Mouse (Mus musculus) adrenal gland, postnatal 36 days (tissue): ENCODE results near the gene Zfp414. TPM values are rescaled to one million over a fixed set of nuclear protein-coding genes. Genes with fewer than 3 reads are reported as not detected.
A peak's percentile ranks its signal among the peaks of the same experiment; 100 is the strongest.
"Not testable (repeated sequence)": the region's sequence is repeated elsewhere in the genome, so short reads cannot be mapped to it uniquely, and the experiment has no call there.

Source experiments
- DNase-seq, 2 experiments: peaks; one replicate each; pipeline ENCODE4 v3.0.0; 2021; ENCODE audit warnings: mixed read lengths in 1 of 2
- long read RNA-seq, 2 experiments: library from polyadenylated mRNA; stranded (forward); transcript quantifications; one replicate each; pipeline ENCODE4 v2.0.0; 2021; ENCODE audit warnings: borderline sequencing depth in 2 of 2
- total RNA-seq, 2 experiments: library from RNA; stranded (reverse); gene quantifications; 2 replicates each; pipeline ENCODE4 v1.2.3; 2021

Zfp414 gene
- total RNA-seq, result 10 to 100 TPM; 28.9 to 35.3 TPM
- long read RNA-seq, experiment 1, transcript Zfp414-201 (6 exons, 1,197 nt), result major isoform, 14 of 28 reads
- long read RNA-seq, experiment 1, transcript Zfp414-203 (7 exons, 1,211 nt), result minor isoform, 8 of 28 reads
- long read RNA-seq, experiment 1, partial matches to known transcripts, result 3 of 28 reads
- long read RNA-seq, experiment 1, other reads (novel, unspliced or antisense), result 3 of 28 reads
- long read RNA-seq, experiment 2, transcript Zfp414-203 (7 exons, 1,211 nt), result major isoform, 7 of 20 reads
- long read RNA-seq, experiment 2, transcript Zfp414-201 (6 exons, 1,197 nt), result major isoform, 7 of 20 reads
- long read RNA-seq, experiment 2, partial matches to known transcripts, result 4 of 20 reads
- long read RNA-seq, experiment 2, other reads (novel, unspliced or antisense), result 2 of 20 reads

GRCm38 (mm10) chr17:33628621-33629486, at the start of gene Zfp414:
Gene Zfp414 (plus strand): TSS chr17:33629090.
- DNase-seq, result peak; percentile 92 to 96

GRCm38 (mm10) chr17:33584061-33584460, 44.8 kb upstream of the Zfp414 start:
- no peak for DNase-seq

GRCm38 (mm10) chr17:33586011-33586410, 42.9 kb upstream of the Zfp414 start:
- DNase-seq, result no peak

GRCm38 (mm10) chr17:33597271-33597670, 31.6 kb upstream of the Zfp414 start:
- no peak for DNase-seq

GRCm38 (mm10) chr17:33598506-33598905, 30.4 kb upstream of the Zfp414 start:
- no peak for DNase-seq

DNA sequence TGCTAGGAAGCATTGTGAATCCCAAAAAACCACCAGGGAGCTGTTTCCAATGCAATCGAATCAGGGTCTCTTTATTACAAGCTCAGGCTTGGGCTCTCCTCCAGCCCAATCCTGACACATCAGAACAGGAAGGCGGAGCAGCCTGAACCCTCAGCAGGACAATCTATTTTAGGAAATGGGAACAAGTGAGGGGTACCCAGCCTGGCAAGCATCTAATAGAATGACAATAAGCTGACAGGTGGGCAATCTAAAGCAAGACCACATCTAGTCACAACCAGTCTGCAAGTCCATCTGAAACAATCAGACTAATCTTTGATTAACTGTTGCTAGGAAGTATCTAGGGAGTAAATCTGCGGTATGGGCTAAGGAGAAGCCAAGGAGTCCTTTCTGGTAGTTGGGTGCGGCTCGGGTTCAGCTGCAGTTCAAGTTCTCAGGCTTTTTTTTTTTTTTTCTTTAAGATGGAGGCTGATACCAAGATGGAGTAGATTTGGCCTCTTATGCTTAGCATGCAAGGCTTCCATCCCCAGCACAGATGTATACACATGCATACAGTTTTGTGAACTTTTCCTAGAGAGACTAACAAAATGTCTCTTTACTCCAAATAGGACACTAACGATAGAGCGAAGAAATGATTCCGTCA, 28.9 kb upstream of the Zfp414 start:
- no peak for DNase-seq

- DNase-seq, result no peak
Observed at GRCm38 (mm10) chr17:33600831-33601230, 28.1 kb upstream of the Zfp414 start.

GRCm38 (mm10) chr17:33601947-33602346, 26.9 kb upstream of the Zfp414 start:
- no peak for DNase-seq

- no peak for DNase-seq
Observed at GRCm38 (mm10) chr17:33607273-33607672, 21.6 kb upstream of the Zfp414 start.

GRCm38 (mm10) chr17:33610548-33610947, 18.3 kb upstream of the Zfp414 start:
- DNase-seq, result no peak

- not testable (repeated sequence) for DNase-seq
Observed at GRCm38 (mm10) chr17:33613726-33614125, 15.2 kb upstream of the Zfp414 start.

- DNase-seq, result no peak
Observed at GRCm38 (mm10) chr17:33627281-33627680, 1.6 kb upstream of the Zfp414 start.

- peak in 1 of 2 experiments; percentile 22 for DNase-seq
Observed at GRCm38 (mm10) chr17:33629487-33630125, 716 bp downstream of the Zfp414 start.

DNA sequence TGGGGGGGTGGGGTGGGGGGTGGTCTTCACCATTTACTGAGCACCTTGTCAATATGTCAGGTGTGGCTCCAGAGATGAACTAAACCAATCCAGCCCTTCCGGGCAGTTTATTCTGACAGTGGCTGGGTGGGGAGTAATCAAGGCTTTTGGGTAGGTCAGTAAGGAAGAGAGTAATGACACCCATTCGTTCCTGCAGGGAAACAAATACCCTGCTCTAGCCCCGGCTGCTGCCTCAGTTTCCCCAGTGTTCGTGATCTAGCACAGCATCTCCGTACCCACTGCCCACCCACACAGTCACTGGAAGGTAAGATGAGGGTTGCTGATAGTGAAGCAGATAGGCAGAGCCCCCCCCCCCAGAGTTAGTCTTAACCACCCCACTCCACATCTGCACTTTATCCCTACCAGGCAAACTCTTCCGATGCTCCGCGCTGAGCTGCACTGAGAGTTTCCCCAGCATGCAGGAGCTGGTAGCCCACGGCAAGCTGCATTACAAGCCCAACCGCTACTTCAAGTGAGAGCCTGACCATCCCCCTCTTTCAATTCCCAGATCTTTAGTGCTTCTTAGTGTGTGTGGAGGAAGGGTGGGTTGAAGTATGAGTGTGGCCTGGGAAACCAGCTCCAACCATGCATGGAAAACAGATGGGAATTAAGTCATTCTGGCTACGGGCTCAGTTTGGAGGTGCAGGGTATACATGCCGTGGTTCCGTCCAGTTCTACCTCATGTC, 1.4 kb downstream of the Zfp414 start:
- DNase-seq, result no peak

GRCm38 (mm10) chr17:33631236-33631635, 2.3 kb downstream of the Zfp414 start:
- no peak for DNase-seq

GRCm38 (mm10) chr17:33631796-33632195, 2.9 kb downstream of the Zfp414 start:
- DNase-seq, result no peak

- DNase-seq, result peak; percentile 35 to 42
Observed at GRCm38 (mm10) chr17:33637038-33637437, 8.1 kb downstream of the Zfp414 start.

GRCm38 (mm10) chr17:33637516-33638276, 8.8 kb downstream of the Zfp414 start, which contains the start of gene Pram1:
Gene Pram1 (plus strand): TSS chr17:33638056.
- DNase-seq, result peak in 1 of 2 experiments; percentile 19

- DNase-seq, result no peak
Observed at GRCm38 (mm10) chr17:33639743-33640142, 10.9 kb downstream of the Zfp414 start.

DNA sequence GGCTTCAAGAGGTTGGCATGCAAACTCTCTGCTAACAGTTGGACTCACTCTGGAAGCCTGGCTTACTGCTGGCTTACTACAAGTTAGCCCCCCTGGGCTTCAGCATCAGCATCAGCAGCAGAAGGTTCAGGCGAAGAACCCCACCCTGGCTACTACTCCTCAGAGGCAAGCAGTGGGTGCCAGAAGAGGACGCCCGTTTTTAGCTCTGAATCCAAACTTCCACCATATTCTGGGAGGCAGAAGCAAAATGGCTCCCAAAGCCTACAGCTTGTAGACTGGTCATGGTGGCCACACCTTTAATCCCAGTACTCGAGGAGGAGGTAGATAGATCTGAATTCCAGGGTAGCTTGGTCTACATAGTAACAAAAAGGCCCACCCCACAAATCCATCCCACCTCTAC, 15.2 kb downstream of the Zfp414 start:
- no peak for DNase-seq
